Mouse (Mus musculus): Measurements from ENCODE around the gene Cgas.
"Not testable (repeated sequence)": the region's sequence is repeated elsewhere in the genome, so short reads cannot be mapped to it uniquely, and the experiment has no call there.

Gene Cgas

GRCm38 (mm10) chr9:78442579-78443392, at the start of gene Cgas:
Gene Cgas (minus strand): TSS chr9:78443237.
- peak; percentile 68 for DNase-seq (ENCODE audit: low read depth, low spot score)

DNA sequence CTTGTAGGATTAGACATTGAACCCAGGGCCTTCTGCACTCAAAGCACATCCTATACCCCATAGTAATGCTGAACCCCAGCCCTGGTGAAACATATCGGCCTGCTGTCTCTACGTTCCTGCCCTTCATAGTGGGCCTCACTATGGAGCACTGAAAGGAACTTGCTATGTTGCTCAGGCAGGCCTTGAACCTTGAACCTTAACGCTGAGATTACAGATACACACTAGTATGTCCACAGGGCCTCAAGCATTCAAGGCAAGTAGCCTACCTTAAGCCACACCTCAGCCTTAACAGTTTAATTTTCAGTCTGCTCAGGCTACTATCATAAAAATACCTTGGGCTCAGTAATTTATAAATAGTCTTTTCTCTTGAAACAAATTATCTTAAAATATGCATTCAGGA, 49.2 kb upstream of the Cgas start:
- no peak for DNase-seq (ENCODE audit: low read depth, low spot score)

DNA sequence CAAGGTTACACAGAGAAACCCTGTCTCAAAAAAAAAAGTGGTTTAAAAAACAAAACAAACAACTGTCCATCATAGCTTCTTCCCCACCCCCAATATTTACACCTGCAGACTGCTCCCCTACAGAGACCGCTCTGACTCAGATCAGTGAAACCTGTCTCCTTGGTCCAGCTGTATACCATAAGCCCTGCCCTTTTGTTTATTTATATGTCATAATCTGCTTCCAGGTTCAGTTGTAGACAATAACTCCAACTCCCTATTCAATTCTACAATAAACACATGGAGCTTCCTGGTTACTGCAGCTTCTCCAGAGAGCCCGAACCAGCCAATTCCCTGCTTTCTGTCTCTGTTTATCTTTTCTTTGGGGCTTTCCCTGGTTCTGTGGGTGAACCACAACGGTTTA, 48.1 kb upstream of the Cgas start:
- no peak for DNase-seq (ENCODE audit: low read depth, low spot score)

DNA sequence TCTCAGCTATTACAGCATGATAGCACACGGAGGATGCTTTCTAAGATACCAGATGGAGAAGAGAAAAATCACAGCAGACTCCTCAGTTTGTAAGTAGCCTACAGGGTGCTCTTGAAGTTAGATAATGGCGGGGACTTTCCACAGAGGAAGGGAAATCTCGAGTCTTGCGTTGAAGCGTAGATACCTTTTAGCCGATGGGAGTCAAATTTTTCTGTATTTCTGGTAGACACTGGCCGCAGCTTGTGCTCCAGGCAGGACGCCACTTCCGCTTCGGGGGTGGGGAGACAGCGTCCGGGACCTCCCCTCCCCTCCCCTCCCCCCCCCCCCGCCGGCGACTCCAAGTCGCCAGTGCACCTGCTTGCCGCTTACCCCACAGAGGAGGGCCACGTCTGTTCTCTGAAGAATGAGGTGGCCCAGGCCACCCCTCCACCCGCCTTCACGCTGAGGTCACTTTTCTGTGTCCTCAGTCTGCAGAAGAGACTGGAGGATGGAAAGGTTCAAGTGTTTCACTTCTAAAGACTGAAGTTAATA, 45.9 kb upstream of the Cgas start, which contains the start of gene Eef1a1:
Gene Eef1a1 (minus strand): TSS at position 262 of the 531 bp plus-strand sequence.
- DNase-seq (ENCODE audit: low read depth, low spot score): no peak

DNA sequence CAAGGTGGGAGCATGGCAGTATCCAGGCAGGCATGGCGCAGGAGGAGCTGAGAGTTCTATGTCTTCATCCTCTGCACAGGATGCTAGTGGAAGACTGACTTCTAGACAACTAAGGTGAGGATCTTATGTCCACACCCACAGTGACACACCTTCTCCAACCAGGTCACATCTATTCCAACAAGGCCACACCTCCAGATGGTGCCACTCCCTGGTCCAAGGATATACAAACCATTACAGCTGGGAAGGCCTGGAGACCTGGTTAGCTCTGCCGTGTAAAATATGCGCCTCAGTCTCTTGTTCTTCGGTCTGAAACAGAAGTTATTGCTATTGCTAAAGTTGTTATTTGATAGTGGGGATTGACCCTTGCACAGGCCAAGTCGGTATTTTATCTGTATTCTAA, 45.0 kb upstream of the Cgas start:
- DNase-seq (ENCODE audit: low read depth, low spot score): not testable (repeated sequence)

GRCm38 (mm10) chr9:78484660-78485059, 41.6 kb upstream of the Cgas start:
- DNase-seq (ENCODE audit: low read depth, low spot score): no peak

GRCm38 (mm10) chr9:78482386-78482785, 39.3 kb upstream of the Cgas start:
- no peak for DNase-seq (ENCODE audit: low read depth, low spot score)

DNA sequence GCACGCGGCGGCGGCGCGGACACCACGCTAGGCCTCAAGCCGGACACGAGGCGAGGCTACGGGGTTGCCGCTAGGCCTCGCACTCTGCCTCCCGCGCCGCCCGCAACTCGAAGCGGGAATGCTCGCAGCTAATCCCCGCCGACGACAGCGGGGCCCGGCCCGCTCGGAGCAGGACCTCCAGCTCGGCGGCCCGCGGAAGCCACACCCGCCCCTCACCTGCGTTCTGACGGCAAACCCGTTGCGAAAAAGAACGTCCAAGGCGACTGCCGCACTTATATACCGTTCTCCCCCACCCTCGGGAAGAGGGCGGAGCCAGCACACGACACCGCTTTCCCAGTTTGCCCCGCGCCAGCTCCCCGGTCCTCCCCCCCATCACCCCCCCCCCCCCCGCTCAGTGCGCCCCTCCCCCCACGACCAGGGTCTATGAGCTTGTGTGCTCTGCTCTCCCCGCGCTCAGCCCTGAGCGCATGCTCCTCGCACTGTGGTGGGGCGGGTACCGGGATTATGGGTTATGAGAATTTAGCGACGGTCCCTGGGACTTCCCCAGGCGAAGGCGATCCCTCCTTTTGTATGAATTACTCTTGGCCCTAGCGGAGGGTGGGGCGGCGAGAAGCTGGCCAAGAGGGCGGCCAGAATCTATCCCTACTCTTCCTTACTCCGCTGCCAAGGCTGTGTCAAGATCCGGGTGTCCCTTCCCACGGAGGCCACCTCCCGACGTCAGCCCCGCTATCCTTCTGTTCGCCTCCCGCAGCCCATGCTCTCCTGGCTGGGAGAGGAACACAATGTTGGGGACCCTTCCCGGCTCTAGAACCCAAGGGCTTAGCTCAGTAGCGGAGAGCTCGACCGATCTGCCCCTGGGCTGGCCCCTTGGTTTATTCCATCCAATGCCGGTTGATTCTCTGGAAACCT, 38.6 kb upstream of the Cgas start:
- peak; percentile 98 for DNase-seq (ENCODE audit: low read depth, low spot score)

- DNase-seq (ENCODE audit: low read depth, low spot score): peak; percentile 73
Measured at GRCm38 (mm10) chr9:78480706-78481358, 37.8 kb upstream of the Cgas start.

- not testable (repeated sequence) for DNase-seq (ENCODE audit: low read depth, low spot score)
Measured at GRCm38 (mm10) chr9:78480227-78480626, 37.2 kb upstream of the Cgas start.

GRCm38 (mm10) chr9:78479308-78479707, 36.3 kb upstream of the Cgas start:
- not testable (repeated sequence) for DNase-seq (ENCODE audit: low read depth, low spot score)

DNA sequence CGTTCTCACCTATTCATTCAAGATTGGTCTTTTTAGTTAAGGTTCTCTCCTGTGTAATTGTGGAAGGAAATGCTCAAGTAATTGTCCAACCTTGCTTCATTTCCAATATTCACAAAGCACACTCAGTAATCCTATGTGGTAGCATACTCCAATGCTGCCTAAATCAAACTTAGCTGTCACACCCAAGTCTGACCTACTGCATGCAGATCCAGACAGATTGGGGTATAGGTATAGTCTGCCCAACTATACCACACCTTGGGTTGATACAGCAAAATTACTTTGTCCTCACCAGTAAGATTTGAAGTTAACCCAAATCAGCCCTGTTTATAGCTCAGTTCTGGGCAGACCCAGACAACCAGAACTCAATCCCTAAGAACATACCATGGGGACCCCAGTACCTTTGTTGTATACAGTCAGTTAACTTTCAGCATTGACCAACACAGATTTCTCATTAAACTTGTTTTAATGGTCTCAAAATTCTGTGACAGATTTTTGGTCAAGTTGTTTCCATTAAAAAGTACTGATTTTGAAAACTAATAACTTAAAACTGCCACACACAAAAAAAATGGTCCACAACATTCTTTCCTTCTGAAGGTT, 35.1 kb upstream of the Cgas start:
- DNase-seq (ENCODE audit: low read depth, low spot score): peak; percentile 29

DNA sequence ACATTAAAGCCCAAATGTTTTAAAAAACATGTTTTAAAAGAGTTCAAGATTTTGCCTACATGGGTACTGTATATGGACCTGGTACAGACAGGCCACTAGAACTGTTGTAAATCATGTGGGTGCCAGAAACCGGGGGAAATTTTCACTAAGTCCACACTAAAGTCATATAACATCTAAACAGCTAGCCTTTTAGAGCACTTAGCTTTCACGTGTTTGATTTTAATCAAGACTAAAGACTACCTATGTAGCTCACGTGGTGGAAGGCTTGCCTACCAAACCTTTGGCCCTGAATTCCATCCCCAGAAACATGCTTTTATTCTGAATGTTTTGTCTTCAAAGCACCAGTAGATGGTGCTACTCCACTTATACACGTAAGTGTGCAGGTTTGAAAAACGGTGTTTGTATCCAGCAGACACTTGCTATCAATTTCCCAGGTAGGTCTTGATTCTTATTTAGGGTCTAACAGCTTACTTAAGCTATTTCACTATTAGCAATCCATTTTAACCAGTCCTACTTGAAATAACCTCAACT, 34.0 kb upstream of the Cgas start:
- DNase-seq (ENCODE audit: low read depth, low spot score): peak; percentile 73

- DNase-seq (ENCODE audit: low read depth, low spot score): peak; percentile 63
Measured at GRCm38 (mm10) chr9:78476531-78477020, 33.5 kb upstream of the Cgas start.

GRCm38 (mm10) chr9:78475873-78476272, 32.8 kb upstream of the Cgas start:
- peak; percentile 57 for DNase-seq (ENCODE audit: low read depth, low spot score)

DNA sequence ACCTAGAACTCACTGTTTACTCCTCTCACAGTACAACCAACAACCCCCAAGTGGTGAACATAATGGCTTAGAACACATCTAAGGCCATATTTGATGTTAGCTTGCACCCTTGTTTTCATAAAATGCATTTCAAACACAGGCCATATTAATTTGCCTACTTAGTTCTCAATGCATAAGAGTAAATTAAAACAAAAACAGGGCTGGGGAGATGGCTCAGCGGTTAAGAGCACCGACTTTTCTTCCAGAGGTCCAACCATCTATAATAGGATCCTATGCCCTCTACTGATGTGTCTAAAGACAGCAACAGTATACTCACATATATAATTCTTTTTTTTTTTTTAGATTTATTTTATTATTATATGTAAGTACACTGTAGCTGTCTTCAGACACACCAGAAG, 32.3 kb upstream of the Cgas start:
- peak; percentile 49 for DNase-seq (ENCODE audit: low read depth, low spot score)

- DNase-seq (ENCODE audit: low read depth, low spot score): peak; percentile 25
Measured at GRCm38 (mm10) chr9:78474771-78475382, 31.8 kb upstream of the Cgas start.

GRCm38 (mm10) chr9:78474270-78474669, 31.2 kb upstream of the Cgas start:
- DNase-seq (ENCODE audit: low read depth, low spot score): peak; percentile 18

GRCm38 (mm10) chr9:78473588-78473987, 30.6 kb upstream of the Cgas start:
- DNase-seq (ENCODE audit: low read depth, low spot score): peak; percentile 20

- no peak for DNase-seq (ENCODE audit: low read depth, low spot score)
Measured at GRCm38 (mm10) chr9:78465725-78466124, 22.7 kb upstream of the Cgas start.

Data from 3T3-L1 (cell line).